Mouse (Mus musculus) gonadal fat pad, adult 2 months (tissue): ENCODE measurements around the gene Arl15. TPM values are rescaled to one million over a fixed set of nuclear protein-coding genes. Genes with fewer than 3 reads are reported as not detected.

Experiments
- DNase-seq: peaks from one replicate; pipeline ENCODE4 v3.0.0-alpha.2; 2012; ENCODE audit warnings: low read depth
- polyA plus RNA-seq: library from polyadenylated mRNA; depleted of rRNA; stranded (reverse); fragments of >200 nt; gene quantifications from 2 replicates; pipeline ENCODE4 v1.2.3, GENCODE M21; 2012

Gene Arl15
- polyA plus RNA-seq, 1 experiment = 9.6 TPM

DNA sequence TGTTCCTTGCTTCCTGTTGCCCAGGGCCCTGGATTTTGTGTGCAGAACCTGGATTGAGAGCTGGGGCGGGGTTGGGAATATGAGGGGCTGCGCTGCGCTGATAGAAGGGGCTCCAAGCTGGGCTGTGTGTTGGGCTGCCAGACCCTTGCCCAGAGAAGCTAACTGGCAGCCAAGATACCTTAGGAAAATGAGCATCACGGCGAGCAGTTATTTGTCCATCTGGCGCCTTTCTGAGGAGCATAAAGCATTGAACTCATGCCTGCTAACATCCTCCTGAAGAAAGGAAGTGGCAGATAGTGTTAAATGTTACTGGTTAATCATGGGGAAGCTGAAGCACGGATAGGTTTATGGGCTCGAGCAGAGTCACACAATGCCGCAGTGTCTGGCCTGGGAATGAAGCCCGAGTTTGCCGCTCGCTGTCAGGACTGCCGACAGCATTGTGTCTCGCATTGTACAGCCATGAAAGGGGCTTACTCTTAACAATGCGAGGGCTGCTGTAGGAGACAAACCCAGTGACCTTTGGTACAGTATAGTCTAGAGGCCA, 123.6 kb downstream of the Arl15 start:
- no peak for DNase-seq

DNA sequence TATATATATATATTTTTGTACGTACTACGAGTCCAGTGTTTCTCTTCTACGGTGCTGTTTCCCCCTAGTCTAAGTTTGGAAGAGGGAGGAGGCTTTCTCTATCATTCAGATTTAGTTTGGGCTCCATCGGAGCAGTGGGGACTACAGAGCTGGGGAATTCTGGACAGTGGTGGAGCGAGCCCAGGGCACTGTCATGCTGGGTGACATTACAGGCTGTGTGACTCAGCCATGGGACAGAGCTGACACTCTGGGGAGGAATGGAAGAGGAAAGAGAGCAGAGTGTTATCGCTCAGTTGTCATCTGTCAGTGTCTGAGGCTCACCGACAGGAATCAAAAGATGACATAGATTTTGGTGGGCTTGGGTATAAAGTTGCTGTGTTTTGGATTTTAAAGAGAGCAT, 124.4 kb downstream of the Arl15 start:
- no peak for DNase-seq

GRCm38 (mm10) chr13:113935697-113936096, 141.4 kb downstream of the Arl15 start:
- peak; percentile 70 for DNase-seq

DNA sequence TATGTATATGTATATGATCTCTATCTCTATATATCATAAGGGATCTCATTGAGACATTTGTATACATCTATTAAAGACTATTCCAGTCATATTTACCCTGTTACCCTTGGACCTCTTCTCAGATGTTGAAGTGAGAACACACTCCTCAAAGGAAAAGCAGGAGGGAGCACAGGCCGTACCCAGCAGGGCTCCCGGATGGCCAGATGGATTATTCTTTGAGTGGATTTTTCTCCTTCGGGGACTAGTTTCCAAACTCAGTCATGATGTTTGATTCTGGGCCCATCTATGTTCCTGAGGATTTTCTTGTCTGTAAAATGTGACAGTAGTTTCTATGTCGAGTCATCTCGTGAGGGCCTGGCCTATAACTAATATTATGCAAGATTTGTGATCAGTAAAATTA, 142.9 kb downstream of the Arl15 start:
- no peak for DNase-seq

DNA sequence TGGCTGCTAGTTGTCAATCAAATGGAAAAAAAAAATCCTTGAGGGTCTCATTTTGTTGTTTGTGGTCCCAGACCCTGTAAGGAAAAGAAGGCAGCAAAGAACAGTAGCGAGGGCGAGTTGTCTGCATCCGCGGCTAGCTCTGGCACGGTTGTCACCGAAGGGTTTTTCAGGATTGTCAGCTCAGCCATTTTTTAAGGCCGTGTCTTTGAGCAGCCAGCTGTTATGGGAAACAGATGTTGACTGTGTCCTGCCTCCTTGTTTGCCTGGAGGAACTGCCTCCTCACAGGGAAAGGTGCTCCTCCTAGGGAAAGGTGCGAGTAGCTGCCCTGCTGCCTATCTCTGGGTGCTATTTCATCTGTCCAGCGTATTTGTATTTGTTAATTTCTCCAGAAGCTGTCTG, 144.3 kb downstream of the Arl15 start:
- no peak for DNase-seq

- no peak for DNase-seq
These were observed 144.8 kb downstream of the Arl15 start for GRCm38 (mm10) chr13:113939097-113939496.

- no peak for DNase-seq
These were observed 145.4 kb downstream of the Arl15 start for GRCm38 (mm10) chr13:113939681-113940080.

- no peak for DNase-seq
These were observed 145.8 kb downstream of the Arl15 start for GRCm38 (mm10) chr13:113940151-113940550.

GRCm38 (mm10) chr13:113941943-113942342, 147.6 kb downstream of the Arl15 start:
- no peak for DNase-seq

DNA sequence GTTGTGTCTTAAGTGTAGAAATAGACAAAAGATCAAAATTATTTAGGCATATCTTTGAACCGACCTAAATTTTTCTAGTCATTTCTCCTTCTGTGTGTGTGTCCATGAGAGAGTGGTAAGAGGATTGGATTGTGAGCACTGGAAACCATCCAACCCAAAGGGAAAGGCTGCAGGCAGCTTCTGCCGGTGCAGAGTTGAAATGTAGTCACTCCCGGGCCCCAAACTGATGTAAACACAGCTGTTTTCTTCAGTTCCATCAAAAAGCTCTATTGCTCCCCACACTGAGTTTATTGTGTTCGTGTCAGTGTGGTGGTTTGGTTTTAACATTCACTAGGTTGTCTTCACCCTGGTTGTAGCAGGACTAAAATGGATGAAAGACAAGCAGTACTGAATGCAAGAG, 153.2 kb downstream of the Arl15 start:
- no peak for DNase-seq

DNA sequence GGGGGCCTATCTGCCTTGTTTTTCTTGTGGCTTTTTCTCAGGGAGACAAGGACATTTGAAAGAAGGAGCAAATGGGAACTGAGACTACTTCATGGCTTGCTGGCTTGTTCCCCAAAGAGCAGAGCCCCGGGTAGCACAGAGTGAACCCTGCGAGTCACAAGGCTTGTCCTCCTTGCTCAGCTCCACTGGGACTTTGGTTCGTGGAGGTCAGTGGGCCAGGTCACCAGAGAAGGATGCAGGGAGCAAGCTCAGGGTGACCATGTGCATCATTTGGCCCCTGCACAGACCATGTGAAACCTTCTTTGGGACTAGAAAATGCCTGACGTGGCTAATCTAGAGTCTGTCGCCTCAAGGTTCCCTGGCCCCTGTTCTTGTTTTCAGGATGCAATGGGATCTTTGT, 155.4 kb downstream of the Arl15 start:
- DNase-seq = no peak

DNA sequence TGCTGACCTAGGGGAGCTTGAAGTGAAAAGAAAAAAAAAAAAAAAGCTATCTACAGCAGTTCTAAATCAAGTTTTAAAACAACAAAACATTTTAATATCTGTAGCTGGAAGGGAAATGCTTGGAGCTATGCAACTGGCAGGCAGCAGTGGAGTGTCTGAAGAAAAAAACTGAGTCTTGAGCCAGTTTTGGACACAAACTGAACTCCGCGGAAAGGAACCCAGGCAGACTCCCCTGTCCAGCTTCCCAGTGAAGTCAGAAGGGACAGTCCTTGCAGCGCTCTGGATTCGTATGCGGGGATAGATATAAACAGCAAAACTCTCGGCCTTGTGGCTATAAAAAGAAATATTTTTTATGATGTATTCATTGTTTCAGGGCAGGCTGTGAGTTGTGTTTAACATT, 155.8 kb downstream of the Arl15 start:
- DNase-seq = no peak

DNA sequence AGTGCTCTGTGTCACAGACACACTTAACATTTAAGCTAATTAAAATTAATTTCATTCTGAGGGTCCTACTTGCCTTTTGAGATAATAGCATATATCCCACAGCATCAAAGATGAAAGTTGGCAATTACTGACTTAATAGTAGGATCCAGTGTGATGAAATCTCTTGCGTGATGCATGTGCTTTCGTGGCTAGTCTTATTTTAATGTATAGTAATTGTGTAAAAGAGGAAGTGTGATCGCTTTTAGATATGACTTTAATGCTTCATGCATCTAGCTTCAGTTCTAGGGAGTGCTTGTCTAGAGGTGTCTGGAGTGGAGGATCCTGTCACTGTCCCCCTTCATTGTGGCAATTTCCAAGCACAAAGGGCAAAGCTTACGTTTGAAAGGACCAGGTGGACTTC, 163.1 kb downstream of the Arl15 start:
- no peak for DNase-seq

DNA sequence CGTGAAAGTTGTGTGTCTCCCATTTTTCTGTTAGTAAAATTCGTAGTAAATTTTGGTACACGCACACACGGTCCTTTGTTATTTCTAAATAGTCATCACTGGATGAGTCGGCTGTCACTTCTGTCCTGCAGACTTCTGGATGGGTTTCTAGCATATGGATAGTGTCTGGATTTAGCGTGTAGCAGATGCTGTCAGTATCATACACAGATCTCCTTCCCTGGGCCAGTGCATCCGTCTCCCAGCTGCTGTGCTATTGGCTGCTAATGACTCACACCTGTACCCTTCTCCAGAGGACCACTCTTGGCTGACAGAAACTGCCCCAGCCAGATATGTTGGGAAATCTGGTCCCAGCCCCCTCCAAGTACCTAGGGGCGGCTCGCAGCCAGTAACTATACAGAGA, 170.6 kb downstream of the Arl15 start:
- no peak for DNase-seq

DNA sequence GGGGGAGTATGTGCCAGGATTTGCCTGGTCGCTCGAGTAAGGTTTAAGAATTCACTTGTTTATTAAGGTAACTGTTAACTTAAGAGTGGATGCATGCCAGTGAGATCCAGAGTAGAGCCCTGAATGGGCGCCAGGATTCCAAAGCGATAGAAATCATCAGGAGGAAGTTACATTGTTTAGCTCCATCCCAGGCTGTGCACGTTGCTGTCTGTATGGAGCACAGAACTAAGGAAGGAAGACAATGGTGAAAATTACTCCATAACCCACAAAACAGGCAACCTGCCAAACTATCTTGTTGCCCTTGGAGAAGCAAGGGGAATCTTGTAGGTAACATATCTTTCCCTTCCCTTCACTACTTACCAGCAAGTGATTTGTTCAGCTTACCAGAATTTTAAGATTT, 176.4 kb downstream of the Arl15 start:
- no peak for DNase-seq

DNA sequence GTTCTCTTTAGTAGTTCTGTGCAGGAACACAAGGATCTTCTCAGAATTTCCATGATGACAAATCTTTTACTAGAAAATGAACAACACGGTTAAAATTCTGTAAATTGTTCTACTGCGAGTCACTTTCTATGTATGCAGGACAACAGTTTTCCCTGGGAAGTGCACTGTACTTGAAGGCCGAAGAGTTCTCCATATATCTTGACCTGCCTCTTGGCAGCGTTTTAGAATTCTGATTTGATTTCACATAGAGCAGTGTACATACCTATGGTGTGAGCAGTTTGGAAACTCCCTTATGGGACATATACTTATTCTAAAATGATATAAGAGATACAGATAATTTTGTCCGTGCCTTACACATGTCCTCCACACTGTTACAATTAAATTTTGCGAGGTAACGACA, 178.1 kb downstream of the Arl15 start:
- no peak for DNase-seq

DNA sequence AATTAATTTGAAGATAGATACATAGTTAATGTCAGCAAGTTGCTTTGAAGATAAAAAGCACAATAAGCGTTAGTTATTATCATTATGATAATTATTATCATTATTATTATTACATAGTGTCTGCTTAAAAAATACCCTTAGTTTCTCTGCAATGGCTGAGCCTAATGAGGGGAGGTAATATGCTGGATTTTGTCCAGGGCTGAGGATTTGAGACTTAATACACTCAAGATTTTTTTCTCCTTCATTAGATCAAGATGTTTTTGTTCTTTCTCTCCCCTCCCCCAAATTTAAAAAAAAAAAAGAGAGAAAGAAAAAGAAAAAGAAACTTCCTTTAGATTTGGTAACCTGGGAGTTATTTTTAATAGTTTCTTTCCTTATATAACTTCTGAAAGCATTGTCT, 180.6 kb downstream of the Arl15 start:
- DNase-seq = no peak

DNA sequence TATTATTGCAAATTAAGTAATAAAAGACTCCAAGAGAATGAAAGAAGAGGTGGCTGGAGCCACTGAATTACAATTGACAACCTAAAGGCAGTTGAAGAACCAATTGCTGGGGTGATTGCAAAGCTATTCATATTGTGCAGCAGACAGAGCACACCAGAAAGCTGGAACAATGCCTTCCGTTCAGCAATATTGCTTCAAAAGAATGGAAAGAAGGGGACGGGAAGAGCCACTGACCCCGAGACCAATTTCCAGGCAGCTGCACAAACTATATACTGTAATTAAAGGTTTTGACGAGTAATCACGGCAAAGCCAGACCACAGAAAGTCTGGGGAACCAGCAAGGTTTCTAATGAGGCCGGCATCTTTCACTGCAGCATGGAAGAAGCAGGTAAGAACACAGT, 181.4 kb downstream of the Arl15 start:
- no peak for DNase-seq

DNA sequence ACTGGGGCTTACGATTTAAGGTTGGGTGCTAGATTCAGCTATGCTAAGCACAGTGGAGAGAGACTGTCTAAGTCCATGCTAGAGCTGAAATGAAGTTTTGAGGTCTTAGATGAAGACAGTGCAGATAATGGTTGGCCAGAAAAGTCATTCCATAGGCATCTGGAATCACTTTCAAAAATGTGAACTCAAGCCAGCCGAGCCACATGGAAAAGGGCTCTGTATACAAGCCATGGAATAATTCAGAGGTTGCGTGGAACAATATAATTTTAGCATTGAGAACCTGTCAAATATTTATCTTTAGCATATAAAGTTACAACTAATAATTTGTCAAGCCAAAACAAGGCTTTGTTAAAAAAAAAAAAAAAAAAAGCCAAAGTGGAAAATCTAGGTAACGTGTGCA, 182.6 kb downstream of the Arl15 start:
- no peak for DNase-seq

DNA sequence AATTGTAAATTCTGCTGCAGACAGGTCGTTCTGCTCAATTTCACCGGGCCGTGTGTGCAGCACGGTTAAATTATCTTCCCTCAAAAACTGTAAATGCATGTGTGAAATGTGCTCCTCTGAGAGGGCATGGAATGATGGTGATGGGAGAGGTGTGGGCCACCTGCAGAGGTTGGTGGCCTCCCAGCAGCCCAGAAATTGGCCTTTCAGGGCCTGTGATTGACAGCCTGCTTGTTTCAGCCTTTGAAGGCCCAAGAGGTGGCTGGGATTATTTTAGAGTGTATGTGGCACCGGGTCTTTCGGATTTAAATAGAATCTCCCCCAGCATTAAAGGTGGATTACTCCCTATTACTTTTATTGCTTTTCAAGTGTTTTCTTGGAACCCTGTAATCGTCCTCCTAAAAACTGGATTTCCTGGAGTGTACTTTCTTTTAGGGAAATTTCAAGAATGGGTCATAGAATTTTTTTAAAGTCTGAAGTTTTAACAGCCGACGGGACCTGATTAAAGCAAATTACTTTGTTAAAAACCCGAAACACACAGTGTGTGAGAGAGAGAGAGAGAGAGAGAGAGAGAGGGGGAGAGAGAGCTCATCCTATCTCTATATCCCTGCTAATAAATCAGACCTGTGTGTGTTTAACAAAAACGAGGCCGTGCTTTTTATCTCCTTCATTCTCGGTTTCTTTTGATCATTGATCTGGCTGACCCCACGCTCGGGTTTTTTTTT, 186.6 kb downstream of the Arl15 start:
- DNase-seq = no peak

DNA sequence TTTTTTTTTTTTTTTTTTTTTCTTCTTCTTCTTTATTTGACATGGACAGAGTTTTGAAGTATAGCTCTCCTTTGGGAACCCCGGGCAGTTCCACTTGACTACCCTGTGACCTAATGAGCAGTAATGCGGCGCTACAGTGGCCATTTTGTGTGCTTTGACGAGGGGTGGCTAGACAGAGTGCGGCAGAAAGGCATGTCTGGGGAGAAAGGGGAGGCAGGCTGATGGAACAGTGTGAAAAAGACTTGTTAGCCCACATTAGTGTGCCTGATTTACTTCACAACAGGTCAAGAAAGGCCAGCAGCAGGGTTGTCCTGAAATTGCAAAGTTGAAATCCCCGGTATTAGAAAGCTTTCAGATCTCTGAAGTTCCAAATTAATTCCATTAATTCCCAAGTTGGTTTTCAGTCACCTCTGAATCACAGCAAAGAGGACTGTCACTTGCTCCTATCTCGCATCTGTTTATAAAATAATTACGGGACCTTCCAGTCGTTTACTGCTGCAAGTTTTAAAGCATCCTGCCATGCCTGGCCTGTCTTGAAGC, 187.2 kb downstream of the Arl15 start:
- no peak for DNase-seq

DNA sequence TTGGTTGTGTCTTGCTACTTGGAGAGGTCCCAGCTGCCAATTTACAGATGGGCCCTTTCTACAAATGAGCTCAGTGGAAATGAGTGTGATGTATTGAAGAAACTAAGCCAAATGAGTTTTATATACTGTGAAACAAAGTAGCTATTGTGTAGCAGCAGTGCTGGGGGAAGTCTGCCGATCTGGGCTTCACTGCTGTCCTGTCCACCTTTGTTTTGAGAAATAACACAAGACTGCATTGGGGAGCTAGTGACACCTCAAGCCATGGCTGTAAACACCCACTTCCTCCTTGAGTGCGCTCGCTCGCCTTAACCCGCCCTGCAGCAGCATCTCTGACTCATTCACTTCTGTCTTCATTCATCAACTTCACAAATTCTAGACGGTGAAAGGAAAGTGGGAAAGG, 189.3 kb downstream of the Arl15 start:
- no peak for DNase-seq

GRCm38 (mm10) chr13:113984491-113984890, 190.2 kb downstream of the Arl15 start:
- no peak for DNase-seq
